Comparison of ENCODE assay signal across 11 mouse cellular contexts in the genomic region with DNA sequence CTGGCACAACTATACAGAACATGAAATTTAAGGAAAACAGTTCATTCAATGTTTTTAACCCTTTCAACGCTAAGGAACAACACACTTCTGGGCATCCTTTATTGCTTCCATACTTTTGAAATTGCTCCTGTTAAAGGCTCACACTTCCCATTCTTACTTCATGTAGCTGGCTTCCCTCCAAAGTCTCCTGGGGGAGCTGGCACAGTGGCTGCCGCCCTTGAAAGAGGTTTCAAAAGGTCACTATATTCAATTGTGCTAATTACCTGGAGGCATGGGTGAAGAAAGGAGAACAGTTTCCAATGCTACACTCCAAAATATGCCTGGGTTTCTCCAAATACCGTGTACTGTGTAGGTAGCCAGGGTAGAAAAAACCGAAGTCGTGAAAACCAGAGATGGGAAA.
A peak's percentile ranks its signal among the peaks of the same experiment; 100 is the strongest.
DNase-seq lines count a peak whose midpoint lies in the region; ATAC-seq lines count a peak whose summit lies in the region.
"Had no signal": no experiment of that assay in that cellular context is flagged by ENCODE, and none has a peak within 500 bp of the region (broad histone marks: within the 10 kb centered on the region; RNA-seq: fewer than 3 reads in every experiment).

No protein-coding gene starts in this region.

- 50% methylated on average over 5 of the region's 5 CpGs for WGBS in heart, embryonic 15.5 days
- 54% methylated on average over 5 of the region's 5 CpGs for WGBS in embryonic facial prominence, embryonic 13.5 days

- no peaks in the 10 kb centered on the region for H3K9me3 ChIP-seq in heart, embryonic 15.5 days (replicated peaks)
- no peaks in the 10 kb centered on the region for H3K9me3 ChIP-seq in embryonic facial prominence, embryonic 13.5 days
- H3K9me3 ChIP-seq: hindbrain, embryonic 13.5 days had no signal

- peaks cover 18% of the 10 kb centered on the region for H3K4me1 ChIP-seq in heart, embryonic 15.5 days (replicated peaks)
- peaks cover 30% of the 10 kb centered on the region for H3K4me1 ChIP-seq in embryonic facial prominence, embryonic 13.5 days

- peak overlapping the region; percentile 81 for H3K27ac ChIP-seq in heart, embryonic 15.5 days
- peak overlapping the region; percentile 69 for H3K27ac ChIP-seq in embryonic facial prominence, embryonic 13.5 days
- H3K27ac ChIP-seq: hindbrain, embryonic 13.5 days had no signal

- H3K9ac ChIP-seq in heart, embryonic 15.5 days: no peak overlapping the region
- no peak overlapping the region for H3K9ac ChIP-seq in embryonic facial prominence, embryonic 13.5 days
- H3K9ac ChIP-seq: hindbrain, embryonic 13.5 days had no signal

- 0 out of 2 replicates have a peak, but pooled peaks have one; percentile 27 for ATAC-seq in heart, embryonic 15.5 days (replicated peaks; ENCODE audit: insufficient number of reproducible peaks, insufficient read depth, low FRiP score, low read depth)
- no peak for ATAC-seq in embryonic facial prominence, embryonic 13.5 days (ENCODE audit: insufficient number of reproducible peaks, insufficient read depth, low FRiP score, low TSS enrichment, low read depth)
- no peak for ATAC-seq in erythroid progenitor cell, adult 5-6 weeks (replicated peaks; ENCODE audit: low FRiP score, poor library complexity, severe bottlenecking)
- ATAC-seq: activated CD4-positive, CD25-positive, alpha-beta regulatory T cell, adult 4 months had no signal

- intact Hi-C loops in heart, postnatal 36 days (cut with DNase I): no loop called here

- no peak overlapping the region for H3K4me3 ChIP-seq in heart, embryonic 15.5 days
- no peak overlapping the region for H3K4me3 ChIP-seq in embryonic facial prominence, embryonic 13.5 days
- H3K4me3 ChIP-seq: hindbrain, embryonic 13.5 days had no signal

- no peaks in the 10 kb centered on the region for H3K27me3 ChIP-seq in heart, embryonic 15.5 days
- H3K27me3 ChIP-seq in embryonic facial prominence, embryonic 13.5 days: no peaks in the 10 kb centered on the region
- H3K27me3 ChIP-seq: hindbrain, embryonic 13.5 days had no signal

- H3K4me2 ChIP-seq in heart, embryonic 15.5 days: no peak overlapping the region
- no peak overlapping the region for H3K4me2 ChIP-seq in embryonic facial prominence, embryonic 13.5 days
- H3K4me2 ChIP-seq: hindbrain, embryonic 13.5 days had no signal

- peak; percentile 28 to 72 for DNase-seq in adrenal gland, adult (ENCODE audit: inconsistent age in 2 of 2, low spot score in 1 of 2)
- DNase-seq in adrenal gland, postnatal 4 days (ENCODE audit: low spot score in 2 of 2): no peak
- no peak for DNase-seq in heart, postnatal 36 days
- DNase-seq in adrenal gland, postnatal 25 days: peak; percentile 15
- no peak for DNase-seq in right cerebral cortex, adult 18-20 months
- DNase-seq: liver had no signal

- H3K36me3 ChIP-seq in heart, embryonic 15.5 days: no peaks in the 10 kb centered on the region
- no peaks in the 10 kb centered on the region for H3K36me3 ChIP-seq in embryonic facial prominence, embryonic 13.5 days

Comparison
In these comparisons a context has a peak if more than half of its experiments do, and no peak if none do; other contexts are left out.
1. DNase-seq: peak in adrenal gland, adult (2 of 2) and adrenal gland, postnatal 25 days (single experiment); none in adrenal gland, postnatal 4 days (0 of 2), heart, postnatal 36 days (0 of 2) and right cerebral cortex, adult 18-20 months (single experiment).